Mouse (Mus musculus) liver, postnatal 0 days (tissue): ENCODE data around the gene Dnaaf1. TPM values are rescaled to one million over a fixed set of nuclear protein-coding genes. Genes with fewer than 3 reads are reported as not detected.

Experiments
- ATAC-seq: fragments of 200-750 bp; cut with Nextera tagmentation; 2 replicates; pipeline ENCODE4 v1.8.0; 2017; ENCODE audit warnings: mild to moderate bottlenecking, moderate library complexity
- DNase-seq: peaks from one replicate; pipeline ENCODE4 v3.0.0-alpha.2; 2016
- H3K27ac ChIP-seq: fragments of 300-500 bp; sonication (generic); 2 replicates; pipeline ENCODE4 v1.5.1; 2014; ENCODE audit warnings: antibody characterized with exemption, moderate library complexity, mild to moderate bottlenecking, low read depth
- H3K27me3 ChIP-seq: fragments of 300-500 bp; sonication (generic); 2 replicates; pipeline ENCODE4 v1.6.1; 2014; ENCODE audit warnings: low read length, control low read depth, mixed read lengths; ENCODE audit not compliant: insufficient read depth
- H3K36me3 ChIP-seq: fragments of 300-500 bp; sonication (generic); replicated peaks from 2 replicates; pipeline ENCODE4 v1.6.1; 2014; ENCODE audit warnings: mild to moderate bottlenecking, control low read depth, low read length, moderate library complexity, mixed read lengths; ENCODE audit not compliant: insufficient read depth
- H3K4me1 ChIP-seq: fragments of 300-500 bp; sonication (generic); 2 replicates; pipeline ENCODE4 v1.6.1; 2014; ENCODE audit warnings: antibody characterized with exemption, mild to moderate bottlenecking, control low read depth; ENCODE audit not compliant: insufficient read depth
- H3K4me2 ChIP-seq: fragments of 300-500 bp; sonication (generic); 2 replicates; pipeline ENCODE4 v1.6.1; 2014; ENCODE audit warnings: low read depth, mild to moderate bottlenecking, low read length, moderate library complexity, mixed read lengths
- H3K4me3 ChIP-seq: fragments of 300-500 bp; sonication (generic); 2 replicates; pipeline ENCODE4 v1.5.1; 2014; ENCODE audit warnings: low read depth, low read length
- H3K9ac ChIP-seq: fragments of 300-500 bp; sonication (generic); replicated peaks from 2 replicates; pipeline ENCODE4 v1.6.1; 2014; ENCODE audit warnings: mild to moderate bottlenecking, moderate library complexity
- H3K9me3 ChIP-seq: fragments of 300-500 bp; sonication (generic); 2 replicates; pipeline ENCODE4 v1.6.1; 2016; ENCODE audit warnings: mild to moderate bottlenecking, control low read depth, low read length, mixed read lengths
- CTCF ChIP-seq: sonication (generic); IDR thresholded peaks from 2 replicates; pipeline ENCODE4 v1.5.1; 2016; ENCODE audit warnings: antibody characterized with exemption, low read depth
- EP300 ChIP-seq: IDR thresholded peaks from 2 replicates; pipeline ENCODE4 v1.6.1; 2016; ENCODE audit warnings: antibody characterized with exemption, low read depth, mild to moderate bottlenecking
- WGBS: fragments of 180-500 bp; shearing (Covaris S2); extraction: QIAGEN DNeasy Blood & Tissue Kit; methylation state at CpG from one replicate; pipeline ENCODE4 v1.1.7; 2014; ENCODE audit not compliant: insufficient replicate concordance; 5-methylcytosine and 5-hydroxymethylcytosine counted together
- polyA plus RNA-seq: library from polyadenylated mRNA; unstranded; fragments of >200 nt; fragmentation: Nextera tagmentation; extraction: Ambion mirVana; gene quantifications from 2 replicates; pipeline ENCODE4 v1.2.1, GENCODE M21; 2015

The Dnaaf1 gene
- polyA plus RNA-seq, 1 experiment from 2014 or later = not detected

DNA sequence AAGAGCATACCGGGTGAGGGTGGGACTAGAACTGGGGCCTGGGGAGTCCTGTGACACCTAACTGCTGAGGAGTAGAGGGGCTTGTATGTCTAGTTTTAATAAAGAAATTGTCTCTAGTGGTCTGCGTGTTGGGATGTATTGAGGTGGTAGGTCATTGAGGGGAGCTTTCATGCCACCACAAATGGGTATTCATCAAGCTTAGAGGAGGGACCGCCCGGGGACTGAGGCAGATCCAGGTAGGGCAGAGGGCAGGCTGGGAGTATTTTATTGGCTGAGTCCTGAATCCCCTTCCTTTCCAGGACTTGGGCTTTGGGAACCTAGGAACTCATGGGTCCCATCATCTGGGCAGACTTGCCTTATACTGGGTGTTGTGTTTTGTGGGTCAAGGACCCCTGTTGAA is 41.8 kb downstream of the Dnaaf1 start:
- no peaks in the 10 kb centered on the region for H3K4me1 ChIP-seq
- ATAC-seq = no peak
- no peak overlapping the region for H3K4me3 ChIP-seq
- H3K27me3 ChIP-seq = no peaks in the 10 kb centered on the region
- WGBS = 93% methylated on average over 4 of the region's 4 CpGs
- TF ChIP-seq EP300 = no peak
- no peak for TF ChIP-seq CTCF
- no peak for DNase-seq
- no peak overlapping the region for H3K4me2 ChIP-seq
- no peaks in the 10 kb centered on the region for H3K9me3 ChIP-seq
- no peak overlapping the region for H3K27ac ChIP-seq
- no peaks in the 10 kb centered on the region for H3K36me3 ChIP-seq
- no peak overlapping the region for H3K9ac ChIP-seq

DNA sequence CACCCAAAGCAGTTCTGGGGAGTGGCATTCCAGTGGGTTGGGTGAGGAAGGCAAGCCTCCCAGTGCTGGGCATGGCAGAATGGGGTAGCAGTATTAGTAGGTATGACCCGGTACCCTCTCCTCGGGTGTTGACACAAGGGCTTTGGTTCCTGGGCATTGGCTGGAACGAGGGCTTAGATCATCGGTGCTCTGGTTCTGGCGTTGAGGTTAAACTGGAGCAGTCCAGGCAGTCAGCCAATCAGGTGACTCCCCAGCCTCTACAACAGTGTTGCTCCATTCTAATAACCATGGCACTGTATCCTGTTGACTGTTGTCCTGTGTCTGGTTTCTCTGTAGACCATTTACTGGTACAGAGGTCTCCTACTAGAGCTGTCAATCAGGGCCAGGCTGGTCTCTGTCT is 42.6 kb downstream of the Dnaaf1 start:
- no peaks in the 10 kb centered on the region for H3K27me3 ChIP-seq
- H3K9me3 ChIP-seq = no peaks in the 10 kb centered on the region
- DNase-seq = no peak
- no peaks in the 10 kb centered on the region for H3K4me1 ChIP-seq
- no peak overlapping the region for H3K9ac ChIP-seq
- TF ChIP-seq CTCF = no peak
- no peak for TF ChIP-seq EP300
- no peaks in the 10 kb centered on the region for H3K36me3 ChIP-seq
- no peak overlapping the region for H3K27ac ChIP-seq
- H3K4me3 ChIP-seq = no peak overlapping the region
- ATAC-seq = 0 out of 2 replicates have a peak, but pooled peaks have one; percentile 19
- 80% methylated on average over 5 of the region's 5 CpGs for WGBS
- H3K4me2 ChIP-seq = no peak overlapping the region

DNA sequence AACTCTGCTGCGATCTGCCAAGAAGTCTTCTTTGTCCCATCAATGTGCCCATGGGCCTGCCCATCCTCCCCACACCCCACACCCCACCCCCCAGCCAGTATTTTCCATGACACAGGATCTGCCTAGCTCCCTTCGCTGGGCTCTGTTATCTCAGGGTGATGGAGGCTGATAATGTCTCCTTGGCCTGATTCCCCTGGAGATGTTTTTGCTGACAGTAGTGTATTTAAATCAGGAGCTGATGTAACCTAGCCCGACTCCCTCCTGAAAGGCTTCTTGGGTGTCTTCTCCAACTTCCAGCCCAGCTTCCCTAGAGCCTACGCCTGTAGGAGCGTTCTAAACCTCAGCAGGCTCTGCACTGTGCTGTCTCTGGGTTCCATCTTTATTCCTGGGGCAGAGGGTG is 43.9 kb downstream of the Dnaaf1 start:
- Histone ChIP-seq H3K36me3 (no peaks in the 10 kb centered on the region), H3K4me3 (no peak overlapping the region), H3K27ac (no peak overlapping the region), H3K27me3 (no peaks in the 10 kb centered on the region), H3K4me2 (no peak overlapping the region), H3K9ac (no peak overlapping the region), H3K9me3 (no peaks in the 10 kb centered on the region), H3K4me1 (no peaks in the 10 kb centered on the region)
- ATAC-seq = no peak
- DNase-seq = no peak
- TF ChIP-seq EP300 (no peak), CTCF (no peak)
- 48% methylated on average over 5 of the region's 5 CpGs for WGBS

DNA sequence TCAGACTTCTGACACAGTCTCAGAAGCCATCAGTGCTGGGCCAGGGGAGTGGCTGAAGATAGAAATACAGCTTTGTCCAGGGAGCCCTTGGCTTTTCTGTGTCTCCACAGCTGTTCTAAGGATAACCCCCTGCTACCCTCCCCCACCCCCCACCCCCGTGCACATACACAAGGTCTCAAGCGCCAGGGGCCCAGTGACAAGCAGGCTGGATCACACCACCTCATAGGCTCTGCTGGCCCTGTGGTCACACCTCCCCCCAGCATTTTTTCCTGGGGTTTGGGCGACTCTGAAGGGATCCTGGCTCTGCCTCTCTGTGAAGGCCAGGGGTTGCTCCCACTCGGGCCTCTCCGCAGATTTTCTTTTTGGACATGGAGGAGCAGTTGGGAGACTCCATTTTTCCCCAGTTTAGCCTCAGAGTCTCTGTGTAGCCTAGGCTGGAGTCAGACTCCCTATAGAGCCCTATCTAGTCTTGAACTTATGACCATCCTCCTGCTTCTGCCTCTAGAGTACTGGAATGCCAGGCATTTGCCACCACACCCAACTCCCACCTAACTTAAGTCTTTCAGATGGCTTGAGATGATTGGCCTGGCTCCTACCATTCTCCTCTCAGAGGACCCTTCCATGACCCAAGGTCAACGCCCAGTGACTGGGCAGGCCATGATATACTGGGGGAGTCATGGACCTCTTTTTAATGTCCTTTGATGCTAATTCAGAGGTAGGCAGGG is 45.2 kb downstream of the Dnaaf1 start:
- H3K9me3 ChIP-seq = no peaks in the 10 kb centered on the region
- DNase-seq (no peak), ATAC-seq (no peak)
- H3K4me2 ChIP-seq = no peak overlapping the region
- no peak overlapping the region for H3K4me3 ChIP-seq
- H3K4me1 ChIP-seq = no peaks in the 10 kb centered on the region
- no peak overlapping the region for H3K27ac ChIP-seq
- 64% methylated on average over 6 of the region's 6 CpGs for WGBS
- no peak overlapping the region for H3K9ac ChIP-seq
- H3K36me3 ChIP-seq = no peaks in the 10 kb centered on the region
- H3K27me3 ChIP-seq = no peaks in the 10 kb centered on the region
- no peak for TF ChIP-seq CTCF
- no peak for TF ChIP-seq EP300

DNA sequence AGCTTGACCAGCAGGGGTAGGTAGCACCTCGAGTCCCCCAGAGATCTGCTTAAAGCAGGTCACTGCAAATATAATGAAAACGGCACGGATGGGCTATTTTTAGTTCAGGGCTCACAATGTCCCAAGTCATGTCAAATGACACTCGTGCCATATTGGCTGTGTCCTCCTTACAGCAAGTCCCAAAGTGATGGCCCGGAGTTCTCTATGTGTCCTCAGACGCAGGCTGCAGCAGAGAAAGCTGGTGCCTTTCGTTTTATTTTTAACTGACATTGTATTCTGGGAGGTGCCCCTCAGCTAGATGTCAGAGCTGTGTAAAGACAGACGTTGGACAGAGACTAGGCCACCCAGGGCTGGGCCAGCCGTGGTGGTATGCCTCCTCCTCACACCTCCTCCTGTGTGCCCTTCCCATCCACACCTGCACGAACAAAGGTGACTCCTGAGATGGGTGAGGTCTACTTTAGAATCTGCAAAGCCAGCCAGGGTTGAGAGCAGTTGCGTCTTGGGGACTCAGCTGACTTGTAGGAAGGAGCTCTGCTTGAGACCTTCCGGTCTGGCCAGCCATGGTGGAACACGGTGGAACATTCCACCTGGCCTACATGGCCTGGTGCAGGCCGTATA is 45.9 kb downstream of the Dnaaf1 start:
- H3K4me2 ChIP-seq = no peak overlapping the region
- WGBS = 74% methylated on average over 14 of the region's 14 CpGs
- no peaks in the 10 kb centered on the region for H3K27me3 ChIP-seq

DNA sequence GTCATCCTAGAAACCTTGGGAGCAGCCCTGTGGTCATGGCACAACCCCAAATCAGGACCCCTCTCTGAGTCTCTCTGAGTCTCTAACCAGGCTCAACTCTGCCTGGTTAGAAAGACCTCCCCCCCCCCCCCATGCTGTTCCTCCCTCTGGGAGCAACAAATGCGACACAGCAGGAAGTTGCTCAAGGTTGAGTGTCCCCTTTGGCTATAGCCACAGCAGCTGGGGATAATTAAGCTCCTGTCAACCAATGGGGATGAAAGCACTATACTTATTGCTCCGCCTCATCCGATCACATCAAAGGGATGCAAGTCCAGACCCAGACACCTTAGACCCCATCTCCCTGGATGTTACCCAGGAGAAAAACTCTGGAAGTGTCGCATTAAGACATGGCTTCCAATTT is 47.5 kb downstream of the Dnaaf1 start:
- Histone ChIP-seq H3K9ac (no peak overlapping the region), H3K27ac (no peak overlapping the region), H3K4me1 (0 out of 2 replicates have a peak, but pooled peaks cover 2% of the 10 kb centered on the region), H3K9me3 (no peaks in the 10 kb centered on the region), H3K4me3 (no peak overlapping the region), H3K36me3 (no peaks in the 10 kb centered on the region), H3K4me2 (no peak overlapping the region), H3K27me3 (no peaks in the 10 kb centered on the region)
- ATAC-seq = no peak
- no peak for TF ChIP-seq CTCF
- TF ChIP-seq EP300 = no peak
- DNase-seq = no peak
- 57% methylated on average over 4 of the region's 4 CpGs for WGBS

More for the DNA sequence above, 45.9 kb downstream of the Dnaaf1 start:
- Histone ChIP-seq H3K36me3 (no peaks in the 10 kb centered on the region), H3K4me3 (no peak overlapping the region), H3K9me3 (no peaks in the 10 kb centered on the region), H3K27ac (no peak overlapping the region), H3K9ac (no peak overlapping the region), H3K4me1 (no peaks in the 10 kb centered on the region)
- TF ChIP-seq EP300 (no peak), CTCF (no peak)
- no peak for DNase-seq
- no peak for ATAC-seq
